Mouse (Mus musculus): Measurements from ENCODE around the gene Nkpd1.

Nkpd1 gene

GRCm38 (mm10) chr7:19517652-19518365 lies at the start of gene Nkpd1:
Nkpd1 (plus strand) TSS chr7:19517838.
- peak in 1 of 2 experiments; percentile 57 for DNase-seq

GRCm38 (mm10) chr7:19468279-19468678 lies 49.4 kb upstream of the Nkpd1 start:
- DNase-seq: no peak

- no peak for DNase-seq
These were observed 48.2 kb upstream of the Nkpd1 start for GRCm38 (mm10) chr7:19469404-19469803.

GRCm38 (mm10) chr7:19470308-19470707 lies 47.3 kb upstream of the Nkpd1 start:
- DNase-seq: no peak

GRCm38 (mm10) chr7:19472403-19472802 lies 45.2 kb upstream of the Nkpd1 start:
- DNase-seq: peak in 1 of 2 experiments; percentile 46

- DNase-seq: peak; percentile 57 to 67
These were observed 43.7 kb upstream of the Nkpd1 start for GRCm38 (mm10) chr7:19473875-19474443.

GRCm38 (mm10) chr7:19477084-19477483 lies 40.6 kb upstream of the Nkpd1 start:
- no peak for DNase-seq

- DNase-seq: no peak
These were observed 39.8 kb upstream of the Nkpd1 start for GRCm38 (mm10) chr7:19477624-19478384.

GRCm38 (mm10) chr7:19483281-19483680 lies 34.4 kb upstream of the Nkpd1 start:
- DNase-seq: no peak

GRCm38 (mm10) chr7:19485488-19485887 lies 32.1 kb upstream of the Nkpd1 start:
- DNase-seq: no peak

- DNase-seq: no peak
These were observed 31.1 kb upstream of the Nkpd1 start for GRCm38 (mm10) chr7:19486549-19486948.

- no peak for DNase-seq
These were observed 28.1 kb upstream of the Nkpd1 start for GRCm38 (mm10) chr7:19489525-19489924.

GRCm38 (mm10) chr7:19491731-19492130 lies 25.9 kb upstream of the Nkpd1 start:
- DNase-seq: peak; percentile 69 to 81

GRCm38 (mm10) chr7:19494751-19495474 lies 22.7 kb upstream of the Nkpd1 start:
- DNase-seq: no peak

- DNase-seq: peak; percentile 37 to 40
These were observed 22.0 kb upstream of the Nkpd1 start for GRCm38 (mm10) chr7:19495521-19496213.

GRCm38 (mm10) chr7:19496214-19496555 lies 21.5 kb upstream of the Nkpd1 start:
- no peak for DNase-seq

GRCm38 (mm10) chr7:19498326-19498725 lies 19.3 kb upstream of the Nkpd1 start:
- no peak for DNase-seq

- DNase-seq: no peak
These were observed 16.9 kb upstream of the Nkpd1 start for GRCm38 (mm10) chr7:19500420-19501363.

- no peak for DNase-seq
These were observed 16.0 kb upstream of the Nkpd1 start for GRCm38 (mm10) chr7:19501658-19502057.

- peak; percentile 52 to 61 for DNase-seq
These were observed 14.1 kb upstream of the Nkpd1 start for GRCm38 (mm10) chr7:19503481-19504068.

- DNase-seq: no peak
These were observed 11.3 kb upstream of the Nkpd1 start for GRCm38 (mm10) chr7:19506326-19506725.

All from lung, adult 18-20 months (tissue).